ENCODE assay signal across 17 mouse cellular contexts in the genomic region with DNA sequence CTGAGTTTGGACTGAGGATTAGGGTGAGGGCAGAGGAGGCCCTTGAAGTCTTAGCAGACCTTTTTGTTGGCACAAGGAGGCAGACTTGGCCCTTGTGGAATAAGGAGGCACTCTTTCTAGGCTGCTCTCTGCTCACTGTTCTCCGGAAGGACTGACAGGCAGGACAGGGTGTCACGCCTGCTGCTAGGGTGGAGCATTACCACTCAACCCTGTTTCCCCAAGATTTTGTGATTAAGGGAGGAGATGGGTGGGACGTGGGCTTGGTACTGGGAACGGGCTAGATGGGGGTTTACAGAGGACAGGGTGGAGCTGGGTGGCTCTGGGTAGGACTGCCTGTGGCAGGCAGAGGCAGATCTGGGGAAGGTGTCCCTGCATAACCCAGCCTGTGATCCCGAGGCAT. TPM values are rescaled to one million over a fixed set of nuclear protein-coding genes. Genes with fewer than 3 reads are reported as not detected.
DNase-seq lines count a peak whose midpoint lies in the region; ATAC-seq and TF ChIP-seq lines count a peak whose summit lies in the region.
"Had no signal": no experiment of that assay in that cellular context is flagged by ENCODE, and none has a peak within 500 bp of the region (broad histone marks: within the 10 kb centered on the region; RNA-seq: fewer than 3 reads in every experiment).

No protein-coding gene starts in this region.

- 0 out of 2 replicates have a peak overlapping the region, but pooled peaks have one; percentile 3 for H3K27ac ChIP-seq in lung, postnatal 0 days (ENCODE audit: low read length)
- H3K27ac ChIP-seq in liver, embryonic 13.5 days: no peak overlapping the region
- H3K27ac ChIP-seq in stomach, embryonic 16.5 days (ENCODE audit: low read length): peak overlapping the region; percentile 53
- H3K27ac ChIP-seq: hindbrain, embryonic 10.5 days; left cerebral cortex, adult 2 months; limb, embryonic 13.5 days; neural tube, embryonic 13.5 days had no signal

- no peak overlapping the region for H3K4me3 ChIP-seq in lung, postnatal 0 days (ENCODE audit: low read depth, low read length)
- H3K4me3 ChIP-seq in liver, embryonic 13.5 days (replicated peaks): no peak overlapping the region
- H3K4me3 ChIP-seq in stomach, embryonic 16.5 days (replicated peaks; ENCODE audit: low read length): no peak overlapping the region
- H3K4me3 ChIP-seq: hindbrain, embryonic 10.5 days; left cerebral cortex, adult 2 months; limb, embryonic 13.5 days; megakaryocyte, embryonic 14.5 days; neural tube, embryonic 13.5 days had no signal

- no peak overlapping the region for H3K9ac ChIP-seq in lung, postnatal 0 days (replicated peaks; ENCODE audit: low read depth)
- no peak overlapping the region for H3K9ac ChIP-seq in liver, embryonic 13.5 days
- H3K9ac ChIP-seq in stomach, embryonic 16.5 days (ENCODE audit: low read length): no peak overlapping the region
- H3K9ac ChIP-seq: forebrain, postnatal 0 days; limb, embryonic 13.5 days; neural tube, embryonic 13.5 days had no signal

- DNase-seq in lung, postnatal 0 days (ENCODE audit: low spot score): peak; percentile 36
- no peak for DNase-seq in lung, postnatal 36 days
- DNase-seq in liver, embryonic 13.5 days: no peak
- DNase-seq in thymus, postnatal 4 days: peak; percentile 60
- DNase-seq in layer of hippocampus, adult 9-10 months (ENCODE audit: low spot score): no peak
- DNase-seq: adrenal gland, adult 2 months; cerebellum, adult 9-10 months; forebrain, postnatal 0 days; kidney, adult 9 months had no signal

- 66% methylated on average over 5 of the region's 5 CpGs for WGBS in lung, postnatal 0 days
- 30% methylated on average over 5 of the region's 5 CpGs for WGBS in liver, embryonic 13.5 days (ENCODE audit: insufficient replicate concordance)
- 60% methylated on average over 5 of the region's 5 CpGs for WGBS in stomach, embryonic 16.5 days

- H3K27me3 ChIP-seq in lung, postnatal 0 days (replicated peaks; ENCODE audit: insufficient read depth, low read length): no peaks in the 10 kb centered on the region
- no peaks in the 10 kb centered on the region for H3K27me3 ChIP-seq in liver, embryonic 13.5 days
- H3K27me3 ChIP-seq in stomach, embryonic 16.5 days (ENCODE audit: control insufficient read depth, insufficient read depth, low read length): no peaks in the 10 kb centered on the region
- H3K27me3 ChIP-seq: limb, embryonic 13.5 days; megakaryocyte, embryonic 14.5 days; neural tube, embryonic 13.5 days had no signal

- H3K4me1 ChIP-seq in lung, postnatal 0 days (ENCODE audit: insufficient read depth, low read depth, low read length): no peaks in the 10 kb centered on the region
- peaks cover 46% of the 10 kb centered on the region for H3K4me1 ChIP-seq in liver, embryonic 13.5 days (replicated peaks)
- H3K4me1 ChIP-seq in stomach, embryonic 16.5 days (ENCODE audit: control insufficient read depth, insufficient read depth, low read length): no peaks in the 10 kb centered on the region
- H3K4me1 ChIP-seq: neural tube, embryonic 13.5 days had no signal

- no peaks in the 10 kb centered on the region for H3K9me3 ChIP-seq in lung, postnatal 0 days (ENCODE audit: low read length)
- H3K9me3 ChIP-seq in liver, embryonic 13.5 days (replicated peaks): no peaks in the 10 kb centered on the region
- H3K9me3 ChIP-seq in stomach, embryonic 16.5 days (replicated peaks; ENCODE audit: control insufficient read depth, low read length): no peaks in the 10 kb centered on the region
- H3K9me3 ChIP-seq: hindbrain, embryonic 10.5 days; limb, embryonic 13.5 days; megakaryocyte, embryonic 14.5 days; neural tube, embryonic 13.5 days had no signal

- no peak overlapping the region for H3K4me2 ChIP-seq in lung, postnatal 0 days (replicated peaks; ENCODE audit: low read depth, low read length)
- no peak overlapping the region for H3K4me2 ChIP-seq in liver, embryonic 13.5 days
- H3K4me2 ChIP-seq in stomach, embryonic 16.5 days (ENCODE audit: low read depth, low read length): no peak overlapping the region
- H3K4me2 ChIP-seq: limb, embryonic 13.5 days; neural tube, embryonic 13.5 days had no signal

- TF ChIP-seq EP300 in lung, postnatal 0 days (IDR thresholded peaks at IDR 0.05): no peak

- no peaks in the 10 kb centered on the region for H3K36me3 ChIP-seq in lung, postnatal 0 days (ENCODE audit: insufficient read depth, low read length)
- H3K36me3 ChIP-seq in liver, embryonic 13.5 days: no peaks in the 10 kb centered on the region
- no peaks in the 10 kb centered on the region for H3K36me3 ChIP-seq in stomach, embryonic 16.5 days (ENCODE audit: control insufficient read depth, insufficient read depth, low read length)
- H3K36me3 ChIP-seq: hindbrain, embryonic 10.5 days; limb, embryonic 13.5 days; neural tube, embryonic 13.5 days had no signal

- TF ChIP-seq CTCF in lung, postnatal 0 days (IDR thresholded peaks at IDR 0.05): peak; percentile 35; the same call in 1 of the 2 replicates

- ATAC-seq in lung, postnatal 0 days: peak; percentile 44; the same call in 1 of the 2 replicates
- peak; percentile 90 for ATAC-seq in liver, embryonic 13.5 days (ENCODE audit: low read depth)
- ATAC-seq in stomach, embryonic 16.5 days (ENCODE audit: insufficient read depth, low FRiP score): peak; percentile 81
- no peak for ATAC-seq in inflammation-experienced regulatory T-cells, adult 6 months
- ATAC-seq: CD4-positive, CD25-positive, alpha-beta regulatory T cell, adult 4 months; forebrain, postnatal 0 days had no signal

RNA-seq across cellular contexts. Expression of gene Dtl, which starts 57.4 kb away (rescaled TPM):
- polyA plus RNA-seq in lung, postnatal 0 days (2015; fragmentation: Nextera tagmentation; extraction: Ambion mirVana): 2.9 and 3.1 TPM in 2 replicates
- 36.6 and 43.0 TPM in 2 replicates for polyA plus RNA-seq in liver, embryonic 13.5 days (2015; fragmentation: Nextera tagmentation; extraction: Ambion mirVana)
- polyA plus RNA-seq in stomach, embryonic 16.5 days (2015; fragmentation: Nextera tagmentation; extraction: Ambion mirVana): 37.6 and 39.9 TPM in 2 replicates
- 10 to 100 TPM in 1 of 3 experiments, 1 to 10 TPM in 2; 6.6 to 30.2 (median 8.4) TPM for polyA plus RNA-seq in inflammation-experienced regulatory T-cells, adult 6 months (2017; shearing (Covaris generic))

RNA-seq across cellular contexts. Expression of gene Ints7, which starts 57.5 kb away (rescaled TPM):
- polyA plus RNA-seq in lung, postnatal 0 days (2015; fragmentation: Nextera tagmentation; extraction: Ambion mirVana): 13.9 and 14.3 TPM in 2 replicates
- polyA plus RNA-seq in liver, embryonic 13.5 days (2015; fragmentation: Nextera tagmentation; extraction: Ambion mirVana): 25.0 and 30.3 TPM in 2 replicates
- polyA plus RNA-seq in stomach, embryonic 16.5 days (2015; fragmentation: Nextera tagmentation; extraction: Ambion mirVana): 46.1 and 47.8 TPM in 2 replicates
- polyA plus RNA-seq in inflammation-experienced regulatory T-cells, adult 6 months (2017; shearing (Covaris generic)): 10 to 100 TPM; 36.3 to 43.1 (median 40.9) TPM

Comparison
In these comparisons a context has a peak if more than half of its experiments do, and no peak if none do; other contexts are left out.
1. DNase-seq: peak in lung, postnatal 0 days (single experiment) and thymus, postnatal 4 days (single experiment); none in lung, postnatal 36 days (single experiment), liver, embryonic 13.5 days (single experiment) and layer of hippocampus, adult 9-10 months (single experiment).